Mouse (Mus musculus) forebrain, embryonic 14.5 days (tissue): ENCODE results near the gene Gm29609. TPM values are rescaled to one million over a fixed set of nuclear protein-coding genes. Genes with fewer than 3 reads are reported as not detected.

Experiments used
- ATAC-seq: fragments of 200-750 bp; cut with Nextera tagmentation; 2 replicates; pipeline ENCODE4 v1.8.0; 2017; ENCODE audit warnings: mild to moderate bottlenecking, moderate library complexity
- DNase-seq: peaks from one replicate; pipeline ENCODE4 v3.0.0-alpha.2; 2015; ENCODE audit warnings: low spot score
- H3K27ac ChIP-seq: fragments of 300-500 bp; sonication (generic); 2 replicates; pipeline ENCODE4 v1.5.1; 2014; ENCODE audit warnings: low read depth, mild to moderate bottlenecking, control low read depth, low read length, moderate library complexity
- H3K27me3 ChIP-seq: fragments of 300-500 bp; sonication (generic); replicated peaks from 2 replicates; pipeline ENCODE4 v1.6.1; 2014; ENCODE audit warnings: low read length, control low read depth, mixed read lengths; ENCODE audit not compliant: control insufficient read depth, insufficient read depth
- H3K36me3 ChIP-seq: fragments of 300-500 bp; sonication (generic); 2 replicates; pipeline ENCODE4 v1.6.1; 2014; ENCODE audit warnings: low read length, control low read depth; ENCODE audit not compliant: control insufficient read depth, insufficient read depth
- H3K4me1 ChIP-seq: fragments of 300-500 bp; sonication (generic); 2 replicates; pipeline ENCODE4 v1.6.1; 2014; ENCODE audit warnings: antibody characterized with exemption, low read length, control low read depth; ENCODE audit not compliant: control insufficient read depth, insufficient read depth
- H3K4me2 ChIP-seq: fragments of 300-500 bp; sonication (generic); 2 replicates; pipeline ENCODE4 v1.6.1; 2014; ENCODE audit warnings: mild to moderate bottlenecking, control low read depth, low read length
- H3K4me3 ChIP-seq: fragments of 300-500 bp; sonication (generic); 2 replicates; pipeline ENCODE4 v1.5.1; 2014; ENCODE audit warnings: low read depth, low read length, control low read depth
- H3K9ac ChIP-seq: fragments of 300-500 bp; sonication (generic); 2 replicates; pipeline ENCODE4 v1.6.1; 2014; ENCODE audit warnings: mild to moderate bottlenecking, low read length, control low read depth, moderate library complexity
- H3K9me3 ChIP-seq: fragments of 300-500 bp; sonication (generic); replicated peaks from 2 replicates; pipeline ENCODE4 v1.6.1; 2016; ENCODE audit warnings: low read length, control low read depth, mixed read lengths; ENCODE audit not compliant: control insufficient read depth
- WGBS: fragments of 180-500 bp; shearing (Covaris S2); extraction: QIAGEN DNeasy Blood & Tissue Kit; methylation state at CpG from one replicate; pipeline ENCODE4 v1.1.7; 2014; 5-methylcytosine and 5-hydroxymethylcytosine counted together
- polyA plus RNA-seq: library from polyadenylated mRNA; unstranded; fragments of >200 nt; fragmentation: Nextera tagmentation; extraction: Ambion mirVana; gene quantifications from 2 replicates; pipeline ENCODE4 v1.2.1, GENCODE M21; 2014

Gene Gm29609
- polyA plus RNA-seq, 1 experiment from 2014 or later, result 2.0 TPM

DNA sequence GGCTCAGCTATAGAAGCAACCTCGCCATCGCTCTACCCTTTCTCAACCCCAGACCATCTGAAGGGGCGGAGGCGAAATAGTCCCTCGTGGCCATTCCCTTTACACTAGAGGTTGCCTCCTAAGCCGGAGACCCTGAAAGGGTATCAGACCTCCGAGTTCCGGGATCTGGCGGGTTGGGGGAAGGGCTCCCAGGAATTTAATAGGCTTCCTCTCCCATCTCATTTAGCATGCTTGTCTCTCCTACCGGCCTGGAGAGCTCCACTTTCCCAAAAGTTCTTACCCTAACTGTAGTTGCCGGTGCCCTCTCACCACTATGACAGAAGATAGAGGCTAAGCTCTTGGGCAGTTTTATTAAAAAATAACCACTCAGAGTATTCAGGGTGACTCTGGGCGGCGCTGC lies 42.1 kb downstream of the Gm29609 start:
- Histone ChIP-seq H3K9me3 (no peaks in the 10 kb centered on the region), H3K27me3 (peaks cover 49% of the 10 kb centered on the region), H3K4me1 (no peaks in the 10 kb centered on the region), H3K4me3 (peak overlapping the region; percentile 15; the same call in 1 of the 2 replicates), H3K9ac (no peak overlapping the region), H3K27ac (no peak overlapping the region), H3K4me2 (peak overlapping the region; percentile 39), H3K36me3 (peaks cover 7% of the 10 kb centered on the region)
- WGBS, result 1% methylated on average over 13 of the region's 13 CpGs
- ATAC-seq (no peak), DNase-seq (no peak)

DNA sequence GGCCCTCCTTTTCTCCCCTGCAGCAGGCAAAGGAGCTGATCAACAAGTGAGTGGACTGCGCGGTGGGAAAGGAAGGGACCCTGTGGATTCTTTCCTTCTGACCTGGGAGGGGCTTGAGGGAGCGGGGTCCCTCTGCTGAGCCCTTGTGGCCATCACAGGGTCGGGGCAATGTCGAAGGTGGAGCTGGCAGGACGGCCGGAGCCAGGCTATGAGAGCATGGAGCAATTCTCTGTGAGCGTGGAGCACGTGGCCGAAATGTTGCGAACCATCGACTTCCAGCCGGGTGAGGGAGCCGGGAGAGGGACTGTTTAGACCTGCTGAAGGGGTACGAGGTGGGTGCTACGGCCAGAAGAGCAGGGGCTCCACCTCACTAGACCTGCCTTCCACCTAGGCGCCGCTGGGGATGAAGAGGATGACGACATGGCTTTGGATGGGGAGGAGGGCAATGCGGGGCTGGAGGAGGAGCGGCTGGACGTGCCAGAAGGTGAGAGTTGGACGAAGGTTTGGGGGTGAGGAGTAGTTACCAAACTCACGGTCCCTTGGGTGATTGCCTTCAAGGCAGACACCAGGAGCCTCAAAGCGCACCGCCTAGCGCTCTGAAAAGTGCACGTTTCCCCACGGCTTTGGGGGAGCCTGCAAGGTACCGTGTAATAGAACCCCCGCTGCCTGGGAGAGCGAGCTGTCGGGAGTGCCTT lies 42.8 kb downstream of the Gm29609 start:
- ATAC-seq (no peak), DNase-seq (no peak)
- peaks cover 49% of the 10 kb centered on the region for H3K27me3 ChIP-seq
- H3K27ac ChIP-seq, result no peak overlapping the region
- WGBS, result under 1% methylated on average over 33 of the region's 33 CpGs
- no peaks in the 10 kb centered on the region for H3K4me1 ChIP-seq
- peak overlapping the region; percentile 14; the same call in 1 of the 2 replicates for H3K4me2 ChIP-seq
- H3K4me3 ChIP-seq, result no peak overlapping the region
- H3K9me3 ChIP-seq, result no peaks in the 10 kb centered on the region
- peaks cover 7% of the 10 kb centered on the region for H3K36me3 ChIP-seq
- no peak overlapping the region for H3K9ac ChIP-seq

GRCm38 (mm10) chr5:31126050-31126449 lies 53.7 kb downstream of the Gm29609 start:
- ATAC-seq (no peak), DNase-seq (no peak)
- Histone ChIP-seq H3K9me3 (no peaks in the 10 kb centered on the region), H3K4me3 (no peak overlapping the region), H3K9ac (no peak overlapping the region), H3K27me3 (no peaks in the 10 kb centered on the region), H3K27ac (no peak overlapping the region), H3K4me2 (no peak overlapping the region), H3K4me1 (no peaks in the 10 kb centered on the region), H3K36me3 (no peaks in the 10 kb centered on the region)
- WGBS, result 42% methylated on average over 5 of the region's 5 CpGs

DNA sequence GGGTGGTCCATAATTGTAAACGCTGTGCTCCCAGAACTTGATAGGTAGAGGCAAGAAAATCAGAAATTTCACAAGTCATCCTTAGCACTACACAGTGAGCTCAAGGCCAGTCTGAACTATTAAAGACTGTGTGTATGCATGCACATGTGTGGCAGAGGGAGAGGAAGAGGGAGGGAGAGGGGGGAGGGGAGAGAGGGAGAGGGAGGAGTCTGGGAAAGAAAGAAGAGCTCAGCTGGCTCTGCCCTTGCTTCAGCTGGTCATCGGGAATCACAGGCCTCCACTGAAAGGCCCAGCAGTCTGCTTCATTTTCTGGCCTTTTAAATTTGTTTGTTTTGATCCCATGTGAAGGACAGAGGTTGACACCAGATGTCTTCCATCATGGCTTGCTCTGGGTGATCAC lies 56.2 kb downstream of the Gm29609 start:
- Histone ChIP-seq H3K9ac (no peak overlapping the region), H3K36me3 (no peaks in the 10 kb centered on the region), H3K4me3 (no peak overlapping the region), H3K4me1 (no peaks in the 10 kb centered on the region), H3K27me3 (no peaks in the 10 kb centered on the region), H3K27ac (no peak overlapping the region), H3K4me2 (no peak overlapping the region), H3K9me3 (no peaks in the 10 kb centered on the region)
- no peak for DNase-seq
- ATAC-seq, result no peak
- 44% methylated on average over 2 of the region's 2 CpGs for WGBS

GRCm38 (mm10) chr5:31121111-31121510 lies 58.6 kb downstream of the Gm29609 start:
- Histone ChIP-seq H3K4me3 (no peak overlapping the region), H3K27ac (no peak overlapping the region), H3K9me3 (no peaks in the 10 kb centered on the region), H3K4me2 (no peak overlapping the region), H3K4me1 (no peaks in the 10 kb centered on the region), H3K36me3 (no peaks in the 10 kb centered on the region), H3K9ac (no peak overlapping the region), H3K27me3 (no peaks in the 10 kb centered on the region)
- WGBS, result 89% methylated on average over 8 of the region's 8 CpGs
- no peak for ATAC-seq
- no peak for DNase-seq

DNA sequence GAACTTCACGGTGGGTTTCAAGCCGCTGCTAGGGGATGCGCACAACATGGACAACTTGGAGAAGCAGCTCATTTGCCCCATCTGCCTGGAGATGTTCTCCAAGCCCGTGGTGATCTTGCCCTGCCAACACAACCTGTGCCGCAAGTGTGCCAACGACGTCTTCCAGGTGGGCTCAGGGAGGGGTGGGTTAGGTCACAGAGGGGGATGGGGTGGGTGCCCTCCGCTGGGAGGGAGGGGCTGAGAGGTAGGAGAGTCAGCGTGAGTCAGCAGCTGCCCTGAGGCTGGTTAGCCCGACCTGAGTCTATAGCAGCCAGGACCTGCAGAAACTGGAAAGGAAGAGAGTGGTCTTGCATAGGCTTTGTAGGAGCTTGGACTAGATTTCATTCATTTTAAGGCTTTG lies 62.8 kb downstream of the Gm29609 start:
- DNase-seq (no peak), ATAC-seq (no peak)
- H3K36me3 ChIP-seq, result no peaks in the 10 kb centered on the region
- H3K9ac ChIP-seq, result no peak overlapping the region
- no peak overlapping the region for H3K27ac ChIP-seq
- H3K9me3 ChIP-seq, result no peaks in the 10 kb centered on the region
- H3K27me3 ChIP-seq, result no peaks in the 10 kb centered on the region
- no peak overlapping the region for H3K4me3 ChIP-seq
- WGBS, result 31% methylated on average over 10 of the region's 10 CpGs
- H3K4me1 ChIP-seq, result no peaks in the 10 kb centered on the region
- H3K4me2 ChIP-seq, result no peak overlapping the region

DNA sequence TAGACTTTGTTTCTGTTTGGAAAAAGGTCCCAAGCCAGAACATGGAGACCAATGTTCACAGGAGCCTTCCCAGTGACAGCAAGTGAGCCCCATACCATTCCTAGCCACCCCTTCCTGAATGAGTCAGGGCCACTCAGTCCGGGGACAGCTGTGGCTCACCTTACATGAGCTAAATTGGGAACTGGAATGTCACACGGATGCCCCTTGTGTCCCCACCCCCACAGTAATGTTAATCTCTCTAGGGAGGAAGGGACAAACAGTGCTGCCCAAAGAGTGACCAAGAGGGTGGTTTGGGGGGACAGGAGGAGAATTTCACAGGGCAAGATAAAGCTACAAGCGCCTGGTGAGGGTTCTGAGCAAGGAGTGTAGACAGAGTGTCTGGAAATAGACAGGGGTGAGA lies 63.4 kb downstream of the Gm29609 start, which contains the start of gene Trim54:
Trim54 (plus strand) TSS at position 359 of the 400 bp plus-strand sequence.
- ATAC-seq (no peak), DNase-seq (no peak)
- no peaks in the 10 kb centered on the region for H3K9me3 ChIP-seq
- no peak within 1 kb of the TSS for H3K27ac ChIP-seq
- WGBS, result 51% methylated on average over 3 of the region's 3 CpGs
- no peaks in the 10 kb centered on the region for H3K36me3 ChIP-seq
- H3K9ac ChIP-seq, result no peak within 1 kb of the TSS
- no peaks in the 10 kb centered on the region for H3K4me1 ChIP-seq
- H3K27me3 ChIP-seq, result no peaks in the 10 kb centered on the region
- no peak within 1 kb of the TSS for H3K4me3 ChIP-seq
- no peak within 1 kb of the TSS for H3K4me2 ChIP-seq

DNA sequence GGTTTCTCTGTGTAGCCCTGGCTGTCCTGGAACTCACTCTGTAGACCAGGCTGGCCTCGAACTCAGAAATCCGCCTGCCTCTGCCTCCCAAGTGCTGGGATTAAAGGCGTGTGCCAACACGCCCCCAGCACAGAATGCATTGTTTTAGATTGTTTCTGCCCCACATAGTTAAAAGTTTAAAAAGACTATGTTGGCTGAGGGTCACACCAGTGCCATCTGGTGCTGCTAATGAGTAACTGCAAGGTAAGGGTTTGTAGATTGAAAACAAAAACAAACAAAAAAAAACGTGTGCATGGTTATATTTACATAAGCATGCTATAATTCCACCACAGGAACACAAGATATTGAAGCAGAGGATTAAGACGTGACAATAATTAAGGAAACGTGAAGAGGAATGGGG lies 68.9 kb downstream of the Gm29609 start:
- Histone ChIP-seq H3K27me3 (no peaks in the 10 kb centered on the region), H3K4me3 (no peak overlapping the region), H3K9ac (no peak overlapping the region), H3K4me2 (no peak overlapping the region), H3K9me3 (no peaks in the 10 kb centered on the region), H3K36me3 (no peaks in the 10 kb centered on the region), H3K4me1 (no peaks in the 10 kb centered on the region), H3K27ac (no peak overlapping the region)
- ATAC-seq (no peak), DNase-seq (peak; percentile 24)
- 35% methylated on average over 7 of the region's 7 CpGs for WGBS

GRCm38 (mm10) chr5:31108000-31108490 lies 71.7 kb downstream of the Gm29609 start, which contains the start of gene Slc30a3:
Gene Slc30a3 (minus strand): TSS chr5:31108237.
- Histone ChIP-seq H3K27ac (no peak within 1 kb of the TSS), H3K4me2 (no peak within 1 kb of the TSS), H3K36me3 (no peaks in the 10 kb centered on the region), H3K9ac (no peak within 1 kb of the TSS), H3K9me3 (no peaks in the 10 kb centered on the region), H3K4me3 (no peak within 1 kb of the TSS), H3K4me1 (no peaks in the 10 kb centered on the region), H3K27me3 (no peaks in the 10 kb centered on the region)
- ATAC-seq (no peak), DNase-seq (no peak)
- WGBS, result 93% methylated on average over 18 of the region's 18 CpGs
